Mouse (Mus musculus): Measurements from ENCODE around the gene Ajuba. TPM values are rescaled to one million over a fixed set of nuclear protein-coding genes. Genes with fewer than 3 reads are reported as not detected.

Ajuba gene
- polyA plus RNA-seq, 1 experiment from 2014 or later = 32.9 TPM

DNA sequence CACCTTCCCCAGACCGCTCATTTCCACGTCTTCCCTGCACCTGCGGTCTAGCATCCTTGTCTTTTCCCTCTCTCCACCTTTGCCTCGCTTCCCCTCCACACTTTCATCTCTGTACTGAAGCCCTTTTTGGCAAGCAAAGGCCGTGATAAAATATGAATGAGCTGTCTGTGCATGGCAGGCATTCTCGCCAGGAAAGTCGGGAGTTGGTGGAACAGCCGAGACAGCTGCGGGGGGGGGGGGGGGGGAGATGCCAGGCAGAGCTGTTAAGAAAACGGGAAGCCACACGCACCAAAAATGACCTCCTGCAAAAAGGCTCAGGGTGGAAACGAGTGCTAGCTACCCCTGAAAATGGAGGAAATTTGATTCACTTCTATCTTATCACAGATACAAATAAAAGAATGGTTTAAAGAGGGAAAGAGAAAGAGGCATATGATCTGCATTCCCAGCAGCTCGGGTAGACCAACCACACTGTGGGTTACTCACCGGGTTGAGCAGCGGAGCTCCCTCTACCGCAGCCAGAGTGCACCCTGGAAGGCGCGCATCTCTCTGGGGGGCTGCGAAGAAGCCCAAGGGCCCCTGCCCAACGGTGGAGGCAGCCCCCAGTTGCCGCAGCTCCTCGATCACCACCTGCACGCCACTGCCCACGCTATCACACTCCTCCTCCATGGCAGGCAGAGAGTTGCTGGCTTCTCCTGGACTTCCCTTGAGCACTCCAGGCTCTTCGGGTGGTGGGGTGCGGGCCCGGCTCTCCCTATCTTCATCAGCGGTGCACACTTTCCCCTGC lies 17.5 kb upstream of the Ajuba start:
- Histone ChIP-seq H3K9me3 (ENCODE audit: low read length) (no peaks in the 10 kb centered on the region), H3K9ac (replicated peaks; ENCODE audit: low read length) (no peak overlapping the region), H3K4me2 (replicated peaks; ENCODE audit: low read depth, low read length) (no peak overlapping the region), H3K27ac (ENCODE audit: low read length) (no peak overlapping the region), H3K27me3 (ENCODE audit: insufficient read depth, low read length) (no peaks in the 10 kb centered on the region), H3K4me3 (ENCODE audit: low read length) (no peak overlapping the region), H3K36me3 (ENCODE audit: insufficient read depth, low read length) (peaks cover 25% of the 10 kb centered on the region), H3K4me1 (ENCODE audit: insufficient read depth, low read length) (peaks cover 11% of the 10 kb centered on the region)
- no peak for ATAC-seq (ENCODE audit: low FRiP score, low TSS enrichment)
- WGBS = 74% methylated on average over 27 of the region's 28 CpGs

DNA sequence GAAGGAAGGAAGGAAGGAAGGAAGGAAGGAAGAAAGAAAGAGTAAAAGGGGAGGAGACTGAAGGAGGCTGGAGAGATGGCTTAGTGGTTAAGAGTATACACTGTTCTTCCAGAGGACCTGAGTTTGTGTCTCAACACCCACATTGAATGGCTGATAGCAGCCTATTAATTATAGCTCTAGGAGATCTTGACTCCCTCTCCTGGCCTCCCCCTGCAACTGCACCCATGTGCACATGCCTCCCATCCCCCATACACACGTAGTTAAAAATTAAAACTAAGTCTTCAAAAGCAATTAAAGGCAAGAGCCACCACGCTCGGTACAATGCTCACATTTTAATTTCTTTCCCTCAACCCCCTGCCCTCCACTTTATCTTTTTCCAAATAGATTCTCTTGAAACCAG lies 16.7 kb upstream of the Ajuba start:
- no peaks in the 10 kb centered on the region for H3K9me3 ChIP-seq (ENCODE audit: low read length)
- H3K36me3 ChIP-seq (ENCODE audit: insufficient read depth, low read length) = peaks cover 20% of the 10 kb centered on the region
- peaks cover 11% of the 10 kb centered on the region for H3K4me1 ChIP-seq (ENCODE audit: insufficient read depth, low read length)
- WGBS = 76% methylated on average over 3 of the region's 3 CpGs
- ATAC-seq (ENCODE audit: low FRiP score, low TSS enrichment) = no peak
- H3K9ac ChIP-seq (replicated peaks; ENCODE audit: low read length) = no peak overlapping the region
- no peak overlapping the region for H3K27ac ChIP-seq (ENCODE audit: low read length)
- H3K4me2 ChIP-seq (replicated peaks; ENCODE audit: low read depth, low read length) = no peak overlapping the region
- H3K27me3 ChIP-seq (ENCODE audit: insufficient read depth, low read length) = no peaks in the 10 kb centered on the region
- H3K4me3 ChIP-seq (ENCODE audit: low read length) = no peak overlapping the region

DNA sequence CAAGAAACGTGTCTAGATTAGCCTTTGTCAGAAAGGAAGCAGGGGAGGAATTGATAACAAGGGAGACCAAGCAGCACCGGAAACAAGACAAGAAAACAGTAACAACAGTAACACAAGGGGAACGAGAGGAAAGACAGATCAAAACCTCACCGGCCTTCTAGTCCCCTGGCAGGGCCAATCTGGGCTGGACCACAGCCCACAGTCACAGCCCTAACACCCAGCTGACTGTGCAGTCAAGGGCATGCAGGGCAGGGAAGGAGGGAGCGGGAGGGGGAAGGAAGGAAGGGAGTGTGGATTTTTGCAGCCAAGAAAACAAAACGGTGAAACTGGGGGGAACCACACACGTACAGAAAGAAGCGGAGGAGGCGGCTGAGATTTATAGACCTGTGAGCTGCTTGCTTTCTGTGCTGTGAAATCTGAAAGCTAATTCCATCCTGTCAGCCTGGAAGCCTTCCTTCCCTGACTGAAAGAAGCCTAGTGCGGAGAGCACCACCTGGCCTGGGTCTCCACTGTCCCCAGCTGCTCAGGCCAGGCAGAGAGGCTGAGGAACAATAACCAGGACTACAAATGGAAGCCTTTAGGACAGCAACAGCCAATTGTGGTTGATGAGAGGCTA lies 15.1 kb upstream of the Ajuba start:
- peak overlapping the region; percentile 92 for H3K27ac ChIP-seq (ENCODE audit: low read length)
- ATAC-seq (ENCODE audit: low FRiP score, low TSS enrichment) = peak; percentile 89
- peaks cover 16% of the 10 kb centered on the region for H3K36me3 ChIP-seq (ENCODE audit: insufficient read depth, low read length)
- peak overlapping the region; percentile 40 for H3K9ac ChIP-seq (replicated peaks; ENCODE audit: low read length)
- no peaks in the 10 kb centered on the region for H3K27me3 ChIP-seq (ENCODE audit: insufficient read depth, low read length)
- peaks cover 11% of the 10 kb centered on the region for H3K4me1 ChIP-seq (ENCODE audit: insufficient read depth, low read length)
- 14% methylated on average over 10 of the region's 10 CpGs for WGBS
- peak overlapping the region; percentile 18; the same call in 1 of the 2 replicates for H3K4me2 ChIP-seq (replicated peaks; ENCODE audit: low read depth, low read length)
- no peak overlapping the region for H3K4me3 ChIP-seq (ENCODE audit: low read length)
- H3K9me3 ChIP-seq (ENCODE audit: low read length) = no peaks in the 10 kb centered on the region

- no peaks in the 10 kb centered on the region for H3K27me3 ChIP-seq (ENCODE audit: insufficient read depth, low read length)
- H3K36me3 ChIP-seq (ENCODE audit: insufficient read depth, low read length) = peaks cover 16% of the 10 kb centered on the region
- ATAC-seq (ENCODE audit: low FRiP score, low TSS enrichment) = no peak
Observed at GRCm38 (mm10) chr14:54591056-54591455, 13.7 kb upstream of the Ajuba start.

DNA sequence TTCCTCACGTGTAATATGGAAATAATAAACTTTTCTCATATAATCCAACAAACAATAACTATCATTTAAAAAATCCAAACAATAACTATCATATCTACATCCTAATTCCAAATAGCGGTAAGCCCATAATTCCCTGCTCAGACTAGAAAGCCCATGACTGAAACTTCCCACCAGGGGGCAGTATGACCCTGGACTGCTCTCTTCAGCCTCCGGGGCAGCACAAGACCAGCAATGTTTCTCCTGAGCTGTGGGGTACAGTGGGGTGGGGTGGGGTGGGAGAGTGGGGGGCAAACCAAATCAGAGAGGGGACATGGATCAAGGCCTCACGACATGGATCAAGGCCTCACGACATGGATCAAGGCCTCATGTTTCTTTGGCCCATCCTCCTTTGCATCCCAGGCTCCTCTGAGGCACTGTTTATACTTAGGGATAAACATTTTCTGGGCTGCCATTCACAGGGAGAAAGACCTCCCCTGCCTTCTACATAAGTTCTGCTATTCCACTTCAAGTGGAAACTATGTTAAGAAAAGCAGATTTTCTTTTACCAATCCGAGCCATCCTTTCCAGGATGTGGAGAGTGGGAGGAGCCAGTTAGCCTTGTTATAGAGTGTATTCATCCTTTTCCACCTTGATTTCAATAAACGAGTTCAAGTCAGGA lies 6.5 kb upstream of the Ajuba start:
- H3K4me1 ChIP-seq (ENCODE audit: insufficient read depth, low read length) = no peaks in the 10 kb centered on the region
- no peaks in the 10 kb centered on the region for H3K27me3 ChIP-seq (ENCODE audit: insufficient read depth, low read length)
- no peak overlapping the region for H3K27ac ChIP-seq (ENCODE audit: low read length)
- no peak overlapping the region for H3K9ac ChIP-seq (replicated peaks; ENCODE audit: low read length)
- ATAC-seq (ENCODE audit: low FRiP score, low TSS enrichment) = no peak
- H3K9me3 ChIP-seq (ENCODE audit: low read length) = no peaks in the 10 kb centered on the region
- H3K4me3 ChIP-seq (ENCODE audit: low read length) = no peak overlapping the region
- WGBS = 37% methylated on average over 7 of the region's 7 CpGs
- no peak overlapping the region for H3K4me2 ChIP-seq (replicated peaks; ENCODE audit: low read depth, low read length)
- peaks cover 16% of the 10 kb centered on the region for H3K36me3 ChIP-seq (ENCODE audit: insufficient read depth, low read length)

More at GRCm38 (mm10) chr14:54591056-54591455, 13.7 kb upstream of the Ajuba start:
- Histone ChIP-seq H3K4me2 (replicated peaks; ENCODE audit: low read depth, low read length) (no peak overlapping the region), H3K4me1 (ENCODE audit: insufficient read depth, low read length) (peaks cover 11% of the 10 kb centered on the region), H3K27ac (ENCODE audit: low read length) (no peak overlapping the region), H3K9me3 (ENCODE audit: low read length) (no peaks in the 10 kb centered on the region), H3K4me3 (ENCODE audit: low read length) (no peak overlapping the region), H3K9ac (replicated peaks; ENCODE audit: low read length) (no peak overlapping the region)
- WGBS = 91% methylated on average over 16 of the region's 16 CpGs

GRCm38 (mm10) chr14:54582536-54582935 lies 5.2 kb upstream of the Ajuba start:
- no peak for ATAC-seq (ENCODE audit: low FRiP score, low TSS enrichment)
- WGBS = 84% methylated on average over 9 of the region's 9 CpGs
- Histone ChIP-seq H3K27me3 (ENCODE audit: insufficient read depth, low read length) (no peaks in the 10 kb centered on the region), H3K9ac (replicated peaks; ENCODE audit: low read length) (no peak overlapping the region), H3K4me1 (ENCODE audit: insufficient read depth, low read length) (peaks cover 6% of the 10 kb centered on the region), H3K27ac (ENCODE audit: low read length) (no peak overlapping the region), H3K36me3 (ENCODE audit: insufficient read depth, low read length) (peaks cover 16% of the 10 kb centered on the region), H3K4me3 (ENCODE audit: low read length) (no peak overlapping the region), H3K9me3 (ENCODE audit: low read length) (no peaks in the 10 kb centered on the region), H3K4me2 (replicated peaks; ENCODE audit: low read depth, low read length) (no peak overlapping the region)

DNA sequence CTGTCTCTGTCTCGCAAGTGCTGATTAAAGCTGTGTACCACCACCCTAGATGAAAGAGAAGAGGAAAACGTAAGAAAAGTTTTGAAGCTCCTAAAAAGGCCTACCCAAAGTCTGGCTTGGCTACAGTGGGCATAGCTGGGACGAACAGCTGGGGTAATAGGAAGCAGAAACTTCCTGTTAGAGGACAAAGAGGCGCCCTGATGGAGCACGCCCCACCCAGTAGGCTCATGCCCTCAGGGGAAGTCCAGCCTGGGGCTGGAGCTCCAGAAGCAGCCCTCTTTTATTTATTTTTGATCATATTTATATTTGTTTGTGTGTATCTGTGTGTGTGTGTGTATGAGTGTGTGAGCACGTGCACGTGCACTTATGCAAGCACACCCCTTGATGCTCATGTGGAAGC lies 2.3 kb upstream of the Ajuba start:
- no peak for ATAC-seq (ENCODE audit: low FRiP score, low TSS enrichment)
- Histone ChIP-seq H3K9ac (replicated peaks; ENCODE audit: low read length) (no peak overlapping the region), H3K4me3 (ENCODE audit: low read length) (no peak overlapping the region), H3K4me1 (ENCODE audit: insufficient read depth, low read length) (peaks cover 11% of the 10 kb centered on the region), H3K27me3 (ENCODE audit: insufficient read depth, low read length) (no peaks in the 10 kb centered on the region), H3K36me3 (ENCODE audit: insufficient read depth, low read length) (peaks cover 6% of the 10 kb centered on the region; the same call in 1 of the 2 replicates), H3K4me2 (replicated peaks; ENCODE audit: low read depth, low read length) (no peak overlapping the region), H3K9me3 (ENCODE audit: low read length) (no peaks in the 10 kb centered on the region), H3K27ac (ENCODE audit: low read length) (no peak overlapping the region)
- WGBS = 83% methylated on average over 7 of the region's 7 CpGs

DNA sequence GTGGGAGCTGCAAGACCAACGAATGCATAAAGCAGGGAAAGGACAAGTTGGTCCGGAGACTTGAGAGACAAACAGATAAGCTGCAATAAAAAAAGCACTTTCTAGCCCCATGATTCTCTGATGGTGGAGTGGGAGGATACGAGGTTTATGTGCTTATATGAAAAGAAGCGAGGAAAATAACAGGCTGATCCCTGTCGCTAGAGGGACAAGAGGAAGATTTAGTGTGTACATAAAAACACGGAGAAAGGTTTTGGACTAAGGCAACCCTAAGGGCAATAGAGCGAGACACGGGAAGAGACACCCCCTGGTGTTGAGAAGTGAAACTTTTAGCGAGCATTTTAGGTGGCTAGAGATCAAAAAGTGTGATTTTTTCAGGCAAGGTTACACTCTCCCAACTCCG lies 705 bp upstream of the Ajuba start:
- Histone ChIP-seq H3K27me3 (ENCODE audit: insufficient read depth, low read length) (no peaks in the 10 kb centered on the region), H3K4me2 (replicated peaks; ENCODE audit: low read depth, low read length) (peak overlapping the region; percentile 81), H3K4me1 (ENCODE audit: insufficient read depth, low read length) (peaks cover 26% of the 10 kb centered on the region), H3K27ac (ENCODE audit: low read length) (peak overlapping the region; percentile 98), H3K9me3 (ENCODE audit: low read length) (no peaks in the 10 kb centered on the region), H3K9ac (replicated peaks; ENCODE audit: low read length) (peak overlapping the region; percentile 98), H3K4me3 (ENCODE audit: low read length) (peak overlapping the region; percentile 93), H3K36me3 (ENCODE audit: insufficient read depth, low read length) (0 out of 2 replicates have a peak, but pooled peaks cover 3% of the 10 kb centered on the region)
- 0% methylated on average over 10 of the region's 10 CpGs for WGBS
- ATAC-seq (ENCODE audit: low FRiP score, low TSS enrichment) = 0 out of 2 replicates have a peak, but pooled peaks have one; percentile 13

GRCm38 (mm10) chr14:54576241-54577088 lies 893 bp downstream of the Ajuba start:
- no peaks in the 10 kb centered on the region for H3K27me3 ChIP-seq (ENCODE audit: insufficient read depth, low read length)
- peaks cover 42% of the 10 kb centered on the region for H3K4me1 ChIP-seq (ENCODE audit: insufficient read depth, low read length)
- under 1% methylated on average over 83 of the region's 84 CpGs for WGBS
- ATAC-seq (ENCODE audit: low FRiP score, low TSS enrichment) = peak; percentile 2; the same call in 1 of the 2 replicates
- peak overlapping the region; percentile 98 for H3K27ac ChIP-seq (ENCODE audit: low read length)
- peaks cover 10% of the 10 kb centered on the region for H3K36me3 ChIP-seq (ENCODE audit: insufficient read depth, low read length)
- peak overlapping the region; percentile 81 for H3K4me2 ChIP-seq (replicated peaks; ENCODE audit: low read depth, low read length)
- peak overlapping the region; percentile 93 for H3K4me3 ChIP-seq (ENCODE audit: low read length)
- H3K9me3 ChIP-seq (ENCODE audit: low read length) = no peaks in the 10 kb centered on the region
- H3K9ac ChIP-seq (replicated peaks; ENCODE audit: low read length) = peak overlapping the region; percentile 98
